Mouse (Mus musculus): Measurements from ENCODE around the gene Smr2.
"Not testable (repeated sequence)": the region's sequence is repeated elsewhere in the genome, so short reads cannot be mapped to it uniquely, and the experiment has no call there.

The Smr2 gene

GRCm38 (mm10) chr5:88086256-88086655, at the start of gene Smr2:
TSS of gene Smr2 (plus strand) at chr5:88086556.
- not testable (repeated sequence) for DNase-seq

- DNase-seq = no peak
Observed at GRCm38 (mm10) chr5:88111430-88111829, 25.1 kb downstream of the Smr2 start, which contains the start of gene Gm11116. TSS of gene Gm11116 (minus strand) at chr5:88111530.

- DNase-seq = no peak
Observed at GRCm38 (mm10) chr5:88153999-88154398, 67.6 kb downstream of the Smr2 start, which contains the start of gene Gm11115. TSS of gene Gm11115 (minus strand) at chr5:88154099.
